Mouse (Mus musculus): ENCODE data around the gene Wars. TPM values are rescaled to one million over a fixed set of nuclear protein-coding genes. Genes with fewer than 3 reads are reported as not detected.
A peak's percentile ranks its signal among the peaks of the same experiment; 100 is the strongest.

The Wars gene
- total and polyA plus RNA-seq, 2 experiments from 2014 or later = 92.5 to 108 TPM

DNA sequence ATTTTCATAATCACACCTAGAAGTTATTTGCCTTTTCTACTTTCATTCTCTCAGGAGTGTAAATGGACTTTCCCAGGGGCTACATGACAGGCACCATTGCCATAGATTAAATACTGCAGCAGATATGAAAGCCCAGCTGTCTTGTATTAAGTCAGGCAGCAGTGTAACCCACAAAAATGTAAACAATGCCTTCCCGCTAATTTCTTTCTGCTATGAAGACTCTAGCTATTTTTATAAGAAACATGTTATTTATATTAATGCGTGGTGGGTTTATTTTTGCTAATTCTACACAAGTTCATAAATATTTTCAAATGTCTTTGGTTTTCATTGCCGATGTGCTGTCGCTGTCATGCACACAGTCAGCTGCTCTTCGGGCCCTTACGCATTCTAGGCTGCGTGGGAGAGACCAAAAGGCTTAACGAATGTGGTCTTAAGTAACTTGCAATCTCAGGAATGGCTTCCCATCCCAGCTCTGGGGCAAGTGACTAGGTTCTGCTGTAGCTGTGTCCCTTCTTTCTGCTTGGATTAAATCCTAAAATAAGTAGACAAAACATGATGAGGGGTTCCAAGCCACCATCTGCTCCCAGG, 16.0 kb upstream of the Wars start:
- Histone ChIP-seq H3K27ac (ENCODE audit: low read depth, low read length) (no peak overlapping the region), H3K27me3 (ENCODE audit: insufficient read depth, low read length) (no peaks in the 10 kb centered on the region), H3K4me1 (ENCODE audit: insufficient read depth) (peaks cover 12% of the 10 kb centered on the region; the same call in 1 of the 2 replicates), H3K36me3 (ENCODE audit: insufficient read depth) (no peaks in the 10 kb centered on the region), H3K4me2 (ENCODE audit: low read depth) (no peak overlapping the region), H3K4me3 (ENCODE audit: low read depth, low read length) (no peak overlapping the region), H3K9ac (no peak overlapping the region), H3K9me3 (ENCODE audit: low read length) (no peaks in the 10 kb centered on the region)
- 85% methylated on average over 8 of the region's 8 CpGs for WGBS
- ATAC-seq = no peak
- no peak for DNase-seq
- TF ChIP-seq CTCF (IDR thresholded peaks at IDR 0.05; ENCODE audit: low read depth) = no peak

- no peak for TF ChIP-seq CTCF (IDR thresholded peaks at IDR 0.05; ENCODE audit: low read depth)
- Histone ChIP-seq H3K27me3 (ENCODE audit: insufficient read depth, low read length) (no peaks in the 10 kb centered on the region), H3K27ac (ENCODE audit: low read depth, low read length) (no peak overlapping the region), H3K4me3 (ENCODE audit: low read depth, low read length) (no peak overlapping the region), H3K4me2 (ENCODE audit: low read depth) (no peak overlapping the region; the same call in 1 of the 2 replicates), H3K36me3 (ENCODE audit: insufficient read depth) (no peaks in the 10 kb centered on the region), H3K9me3 (ENCODE audit: low read length) (no peaks in the 10 kb centered on the region), H3K9ac (no peak overlapping the region), H3K4me1 (ENCODE audit: insufficient read depth) (0 out of 2 replicates have a peak, but pooled peaks cover 8% of the 10 kb centered on the region)
- 42% methylated on average over 12 of the region's 12 CpGs for WGBS
- ATAC-seq (peak; percentile 16; the same call in 1 of the 2 replicates), DNase-seq (no peak)
These were observed 12.4 kb upstream of the Wars start for GRCm38 (mm10) chr12:108906398-108906797.

GRCm38 (mm10) chr12:108905620-108906302, 11.8 kb upstream of the Wars start:
- no peak overlapping the region for H3K27ac ChIP-seq (ENCODE audit: low read depth, low read length)
- no peak for TF ChIP-seq CTCF (IDR thresholded peaks at IDR 0.05; ENCODE audit: low read depth)

GRCm38 (mm10) chr12:108904276-108904653, 10.3 kb upstream of the Wars start:
- no peaks in the 10 kb centered on the region for H3K9me3 ChIP-seq (ENCODE audit: low read length)
- peaks cover 5% of the 10 kb centered on the region; the same call in 1 of the 2 replicates for H3K36me3 ChIP-seq (ENCODE audit: insufficient read depth)
- no peak overlapping the region for H3K4me3 ChIP-seq (ENCODE audit: low read depth, low read length)
- H3K4me1 ChIP-seq (ENCODE audit: insufficient read depth) = 0 out of 2 replicates have a peak, but pooled peaks cover 8% of the 10 kb centered on the region
- DNase-seq (no peak), ATAC-seq (no peak)
- H3K4me2 ChIP-seq (ENCODE audit: low read depth) = no peak overlapping the region
- H3K27me3 ChIP-seq (ENCODE audit: insufficient read depth, low read length) = no peaks in the 10 kb centered on the region
- WGBS = 33% methylated on average over 8 of the region's 8 CpGs
- TF ChIP-seq CTCF (IDR thresholded peaks at IDR 0.05; ENCODE audit: low read depth) = no peak
- H3K27ac ChIP-seq (ENCODE audit: low read depth, low read length) = no peak overlapping the region
- H3K9ac ChIP-seq = no peak overlapping the region

More at GRCm38 (mm10) chr12:108905620-108906302, 11.8 kb upstream of the Wars start:
- Histone ChIP-seq H3K4me3 (ENCODE audit: low read depth, low read length) (no peak overlapping the region), H3K9ac (no peak overlapping the region; the same call in 1 of the 2 replicates), H3K4me2 (ENCODE audit: low read depth) (no peak overlapping the region), H3K36me3 (ENCODE audit: insufficient read depth) (no peaks in the 10 kb centered on the region), H3K4me1 (ENCODE audit: insufficient read depth) (0 out of 2 replicates have a peak, but pooled peaks cover 8% of the 10 kb centered on the region), H3K27me3 (ENCODE audit: insufficient read depth, low read length) (no peaks in the 10 kb centered on the region), H3K9me3 (ENCODE audit: low read length) (no peaks in the 10 kb centered on the region)
- DNase-seq (no peak), ATAC-seq (no peak)
- WGBS = 33% methylated on average over 14 of the region's 14 CpGs

DNA sequence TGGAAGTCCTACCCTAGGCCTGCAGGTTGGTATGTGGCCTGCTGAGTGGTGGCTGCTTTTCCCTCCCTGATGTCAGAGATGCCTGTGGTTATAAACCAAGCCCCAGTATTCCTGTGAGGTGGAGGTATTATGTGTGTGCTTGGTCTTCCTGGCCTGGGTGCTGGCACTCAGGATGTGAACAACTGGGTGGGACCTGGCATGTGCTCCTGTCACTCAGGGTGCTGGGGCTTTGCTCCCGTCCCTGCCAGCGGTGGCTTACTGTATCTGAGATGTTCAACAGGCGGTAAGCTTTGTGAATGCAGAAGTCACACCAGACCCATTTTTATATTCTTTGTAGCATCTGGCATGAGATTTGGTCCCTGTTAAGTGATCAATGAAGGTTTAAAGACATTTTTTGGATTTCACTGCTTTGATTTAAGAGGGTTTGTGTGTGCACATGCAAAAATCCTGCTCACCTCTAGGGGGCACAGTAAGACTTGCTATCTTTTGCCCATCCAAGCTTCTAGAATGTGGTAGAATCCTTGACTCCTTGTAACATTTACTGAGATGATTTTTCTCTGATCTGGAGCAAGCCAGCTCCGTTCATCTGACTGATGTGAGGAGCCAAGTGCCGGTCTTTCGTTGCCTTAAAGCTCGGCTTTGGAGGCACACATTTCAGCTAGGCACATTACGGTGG, 9.8 kb upstream of the Wars start:
- WGBS = 56% methylated on average over 8 of the region's 8 CpGs
- peak; percentile 92 for TF ChIP-seq CTCF (IDR thresholded peaks at IDR 0.05; ENCODE audit: low read depth)
- peak; percentile 83 for ATAC-seq
- DNase-seq = peak; percentile 91
- Histone ChIP-seq H3K4me1 (ENCODE audit: insufficient read depth) (0 out of 2 replicates have a peak, but pooled peaks cover 8% of the 10 kb centered on the region), H3K9me3 (ENCODE audit: low read length) (no peaks in the 10 kb centered on the region), H3K9ac (no peak overlapping the region), H3K27ac (ENCODE audit: low read depth, low read length) (no peak overlapping the region), H3K4me3 (ENCODE audit: low read depth, low read length) (no peak overlapping the region), H3K36me3 (ENCODE audit: insufficient read depth) (peaks cover 5% of the 10 kb centered on the region; the same call in 1 of the 2 replicates), H3K27me3 (ENCODE audit: insufficient read depth, low read length) (no peaks in the 10 kb centered on the region), H3K4me2 (ENCODE audit: low read depth) (no peak overlapping the region)

DNA sequence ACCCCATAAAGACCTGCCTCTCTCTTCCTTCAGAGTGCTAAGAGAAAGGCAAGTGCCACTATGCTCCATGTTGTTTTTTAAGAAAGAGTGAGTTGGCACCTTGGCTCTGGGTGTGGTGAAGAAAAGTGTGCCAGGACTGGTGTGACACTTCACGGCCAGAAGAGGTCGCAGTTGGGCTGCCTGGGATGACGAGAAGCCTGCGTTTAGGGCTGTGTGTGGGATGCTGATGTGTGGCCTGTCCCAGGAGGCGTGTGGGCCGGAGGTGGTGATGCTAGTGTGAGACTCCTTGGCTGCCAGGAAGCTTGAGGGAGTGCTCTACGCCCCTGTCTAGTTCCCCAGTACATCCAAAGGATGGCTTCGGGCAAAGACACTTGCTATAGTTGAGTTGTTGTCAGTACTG, 9.0 kb upstream of the Wars start:
- 0 out of 2 replicates have a peak, but pooled peaks cover 8% of the 10 kb centered on the region for H3K4me1 ChIP-seq (ENCODE audit: insufficient read depth)
- H3K9me3 ChIP-seq (ENCODE audit: low read length) = no peaks in the 10 kb centered on the region
- ATAC-seq (peak; percentile 53), DNase-seq (peak; percentile 78)
- no peak overlapping the region for H3K27ac ChIP-seq (ENCODE audit: low read depth, low read length)
- WGBS = 12% methylated on average over 8 of the region's 8 CpGs
- H3K4me3 ChIP-seq (ENCODE audit: low read depth, low read length) = no peak overlapping the region
- H3K27me3 ChIP-seq (ENCODE audit: insufficient read depth, low read length) = no peaks in the 10 kb centered on the region
- no peak overlapping the region for H3K4me2 ChIP-seq (ENCODE audit: low read depth)
- peak; percentile 94 for TF ChIP-seq CTCF (IDR thresholded peaks at IDR 0.05; ENCODE audit: low read depth)
- H3K9ac ChIP-seq = no peak overlapping the region
- H3K36me3 ChIP-seq (ENCODE audit: insufficient read depth) = peaks cover 5% of the 10 kb centered on the region

All from forebrain, postnatal 0 days (tissue).